Mouse (Mus musculus) Muller cell, postnatal 12 days (primary cell): ENCODE measurements at regions not wholly inside any gene's neighbourhood (a gene's known extent, or its start where the extent isn't known, plus 50 kb on each side); places are given as distances from the start of the nearest gene placed in this dataset.

Experiments used
- DNase-seq: peaks from one replicate; pipeline ENCODE4 v3.0.0-alpha.2; 2015; ENCODE audit errors: inconsistent ontology term

DNA sequence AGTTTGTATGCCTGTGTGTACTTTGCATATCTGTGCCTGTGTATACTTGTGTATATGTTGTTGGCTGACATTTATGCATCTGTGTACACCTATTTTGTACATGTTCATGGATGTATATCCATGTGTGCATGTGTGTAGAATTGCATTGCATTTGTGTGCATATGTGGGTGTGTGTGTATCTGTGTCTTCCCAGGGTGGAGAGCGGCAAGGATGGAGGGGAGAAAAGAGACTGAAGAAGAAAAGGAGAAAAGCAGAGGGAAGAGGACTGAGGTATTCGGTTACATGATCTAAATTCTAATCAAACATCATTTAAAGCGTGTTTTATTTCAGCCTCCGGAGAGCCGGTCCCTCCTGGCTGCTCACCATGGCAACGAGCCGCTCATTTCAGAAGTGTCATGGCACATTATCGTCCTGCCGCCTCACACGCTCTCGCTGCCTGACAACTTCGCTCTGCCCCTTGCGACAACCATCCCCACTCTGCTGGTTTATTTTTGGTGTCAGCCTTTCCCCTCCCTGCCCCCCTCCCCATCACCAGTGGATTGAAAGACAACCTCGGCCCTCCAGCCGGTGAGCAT, 58.6 kb downstream of the Mrm1 start:
- DNase-seq = no peak

DNA sequence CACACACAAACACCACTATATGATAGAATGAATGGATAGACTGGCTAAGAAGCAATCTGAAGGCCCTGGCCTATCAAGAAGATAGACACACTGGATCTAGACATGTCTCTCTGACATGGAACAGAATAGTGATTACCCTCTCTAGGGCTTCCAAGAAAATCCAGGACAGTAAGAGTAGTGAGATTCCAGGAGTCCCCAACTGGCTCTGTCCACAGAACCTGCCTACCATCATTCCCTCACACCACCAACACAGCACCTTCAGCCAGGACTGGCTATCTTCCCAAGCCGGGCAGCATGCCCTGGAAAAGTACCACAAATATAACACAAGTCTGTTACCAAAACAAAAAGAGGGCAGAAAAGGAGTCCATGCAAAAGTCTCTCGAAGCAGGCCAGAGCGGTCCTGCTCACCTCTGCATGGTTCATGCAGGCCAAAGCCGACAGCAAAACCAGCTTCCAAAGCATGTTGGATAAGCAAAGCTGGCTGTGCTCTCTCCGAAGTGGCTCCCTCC, 59.8 kb downstream of the Mrm1 start:
- no peak for DNase-seq

DNA sequence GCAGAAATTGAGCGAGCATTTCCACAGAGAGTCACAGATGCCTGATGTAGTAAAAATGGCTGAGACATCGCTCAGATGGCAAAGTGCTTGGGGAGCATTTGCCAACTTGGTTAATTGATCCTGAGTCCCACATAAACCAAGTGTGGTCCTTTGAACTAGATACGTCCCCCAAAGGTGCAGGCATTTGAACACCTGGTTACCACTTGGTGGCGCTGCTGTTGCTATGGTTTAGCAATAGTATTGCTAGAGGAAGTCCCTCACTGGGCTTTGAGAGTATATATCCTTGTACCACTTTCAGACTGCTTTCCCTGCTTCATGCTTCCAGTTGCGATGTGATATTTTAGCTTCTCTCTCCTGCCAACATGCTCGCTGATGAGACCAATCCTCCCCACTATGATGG, 67.3 kb downstream of the Mrm1 start:
- no peak for DNase-seq

DNA sequence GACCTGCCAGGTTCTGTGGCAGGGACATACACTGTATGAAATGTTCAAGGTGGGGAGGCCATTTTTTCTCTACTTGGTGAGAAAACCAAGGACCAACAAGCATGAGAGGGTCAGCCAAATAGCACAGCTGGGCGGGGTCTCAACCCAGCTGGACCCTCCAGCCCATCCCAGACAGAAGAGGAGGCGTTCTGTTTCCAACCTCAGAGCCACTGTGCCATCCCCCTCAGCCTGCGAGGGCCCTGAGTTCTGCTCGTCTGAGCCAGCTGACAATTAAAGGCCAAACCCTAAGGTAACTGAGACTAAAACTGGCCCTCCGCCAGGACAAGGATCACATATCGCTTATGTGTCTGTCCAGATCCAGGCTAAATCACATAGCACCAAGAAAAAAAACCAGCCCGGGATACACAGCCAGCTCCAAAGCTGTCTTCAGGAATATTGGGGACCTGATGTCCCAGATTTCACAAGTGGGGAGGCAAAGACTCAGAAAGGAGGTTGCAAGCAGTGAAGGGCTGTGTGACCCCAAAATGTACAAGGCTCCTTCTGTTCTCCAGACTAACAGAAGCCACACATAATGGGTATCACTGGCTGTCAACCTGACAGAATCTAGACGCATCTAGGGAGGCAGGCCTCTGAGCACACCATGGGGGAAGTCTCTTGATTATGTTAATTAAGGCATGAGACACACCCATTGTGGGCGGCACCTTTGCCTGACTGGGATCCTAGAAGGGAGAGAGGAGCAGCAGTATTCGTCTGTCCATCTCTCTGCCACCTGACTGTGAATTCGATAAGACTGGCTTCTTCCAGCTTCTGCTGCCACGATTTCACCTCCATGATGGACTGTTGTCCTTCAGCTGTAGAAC, 69.6 kb downstream of the Mrm1 start:
- no peak for DNase-seq

DNA sequence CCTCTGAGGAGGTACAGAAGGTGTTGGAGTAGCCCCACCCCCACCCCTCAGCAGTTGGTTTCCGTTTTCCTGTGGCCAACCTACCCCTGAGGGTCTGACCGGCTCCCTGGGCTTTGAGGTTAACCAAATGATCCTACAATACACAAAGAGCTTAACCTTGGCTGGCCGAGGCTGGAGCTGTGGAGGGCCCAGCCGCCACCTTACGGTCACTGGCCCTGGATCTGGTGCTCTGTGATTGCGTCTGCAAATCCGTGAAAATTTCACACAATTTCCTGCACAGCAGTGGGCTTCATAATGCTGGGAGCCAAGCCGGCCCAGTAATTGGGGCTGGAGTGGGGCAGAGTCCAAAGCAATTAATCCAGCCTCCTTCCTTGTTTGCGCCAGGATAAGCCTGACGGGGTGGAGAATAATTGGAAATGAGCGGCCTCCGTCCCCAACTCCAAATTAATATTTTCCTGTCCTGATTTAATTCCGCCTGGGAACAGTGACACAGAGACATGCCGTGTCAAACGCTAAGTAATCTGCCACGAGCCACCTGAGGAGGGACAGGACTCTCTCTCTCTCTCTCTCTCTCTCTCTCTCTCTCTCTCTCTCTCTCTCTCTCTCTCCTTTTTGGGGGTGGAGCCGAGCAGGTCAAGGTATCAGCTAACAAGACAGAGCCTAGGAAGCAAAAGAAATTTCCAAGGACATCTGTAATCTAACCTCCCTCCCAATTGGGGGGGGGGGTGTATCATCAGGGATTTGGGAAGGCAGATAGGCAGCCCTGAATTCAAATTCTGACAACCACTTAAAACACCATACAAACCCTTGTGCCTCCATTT, 80.3 kb downstream of the Mrm1 start:
- peak; percentile 40 for DNase-seq

DNA sequence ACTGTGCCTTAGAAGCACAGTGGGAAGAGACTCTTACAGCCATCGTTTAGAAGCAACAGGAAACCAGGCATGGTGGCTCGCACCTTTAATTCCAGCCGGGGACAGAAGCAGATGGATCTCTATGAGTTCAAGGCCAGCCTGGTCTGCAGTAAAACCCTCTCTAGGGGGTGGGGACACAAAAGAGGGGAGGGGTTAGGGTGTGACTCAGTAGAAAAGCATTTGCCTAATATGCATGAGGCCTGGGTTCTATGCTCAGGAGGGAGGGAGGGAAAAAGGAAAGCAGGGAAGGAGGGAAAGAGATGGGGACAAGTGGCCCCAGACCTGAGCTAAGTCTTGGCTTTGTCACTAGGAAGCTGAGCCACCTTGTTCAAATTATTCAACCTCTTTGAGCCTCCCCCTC, 81.2 kb downstream of the Mrm1 start:
- no peak for DNase-seq

DNA sequence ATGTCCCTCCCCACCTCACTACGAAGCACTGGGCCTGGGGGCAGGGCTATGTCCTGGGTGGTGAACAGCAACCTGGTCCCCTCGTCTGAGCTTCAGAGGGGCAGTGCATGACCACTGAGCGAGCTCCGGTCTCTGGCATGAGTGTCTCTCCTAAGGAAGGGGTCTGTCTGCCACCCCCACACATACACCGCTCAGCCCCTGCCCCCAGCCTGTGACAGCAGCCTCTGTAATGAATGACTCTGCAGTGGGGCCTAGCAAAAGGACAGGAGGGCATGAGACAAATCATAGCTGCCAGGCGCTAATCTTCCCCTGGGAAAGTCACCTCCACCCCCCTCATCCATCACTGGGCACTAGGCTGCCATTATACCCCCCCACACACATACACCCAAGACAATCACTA, 87.4 kb downstream of the Mrm1 start:
- no peak for DNase-seq

DNA sequence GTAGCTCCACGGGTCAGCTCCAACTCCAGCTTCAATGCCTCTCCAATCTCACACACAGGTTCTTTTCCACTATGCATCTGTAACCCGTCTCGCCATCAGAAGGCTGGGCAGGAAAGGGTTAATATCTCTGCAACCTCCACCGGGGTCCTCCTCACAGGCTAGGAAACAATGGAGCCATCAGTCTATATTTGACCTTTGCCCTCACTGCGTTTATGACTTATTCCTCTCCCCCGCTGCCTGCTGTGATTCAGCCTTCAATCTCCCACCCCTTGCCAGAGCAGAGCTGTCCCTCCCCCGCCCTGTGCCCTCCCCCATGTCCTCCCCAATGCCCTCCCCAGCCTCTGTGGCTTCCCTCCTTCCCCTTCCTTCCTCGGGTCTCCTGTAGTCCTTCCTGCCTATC, 89.1 kb downstream of the Mrm1 start:
- no peak for DNase-seq

DNA sequence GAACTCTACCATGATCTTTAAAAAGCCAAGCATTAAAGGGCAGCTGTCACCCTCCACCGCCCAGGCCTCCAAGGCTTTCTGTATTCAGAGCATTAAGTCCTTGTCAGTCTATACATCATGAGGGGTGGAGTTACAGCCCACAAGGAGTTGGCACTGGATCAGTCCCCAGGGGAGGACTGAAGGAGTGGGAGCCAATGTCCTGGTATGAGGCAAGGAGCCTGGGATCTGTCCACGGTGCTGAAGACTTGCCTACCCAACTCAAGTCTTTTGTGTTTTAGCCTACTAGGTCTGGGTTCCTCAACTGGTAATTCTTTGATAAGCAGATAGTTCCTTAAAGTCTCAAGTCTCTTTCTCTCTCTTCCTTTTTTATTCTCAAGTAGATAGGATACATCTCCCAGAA, 90.1 kb downstream of the Mrm1 start:
- DNase-seq = peak; percentile 16

DNA sequence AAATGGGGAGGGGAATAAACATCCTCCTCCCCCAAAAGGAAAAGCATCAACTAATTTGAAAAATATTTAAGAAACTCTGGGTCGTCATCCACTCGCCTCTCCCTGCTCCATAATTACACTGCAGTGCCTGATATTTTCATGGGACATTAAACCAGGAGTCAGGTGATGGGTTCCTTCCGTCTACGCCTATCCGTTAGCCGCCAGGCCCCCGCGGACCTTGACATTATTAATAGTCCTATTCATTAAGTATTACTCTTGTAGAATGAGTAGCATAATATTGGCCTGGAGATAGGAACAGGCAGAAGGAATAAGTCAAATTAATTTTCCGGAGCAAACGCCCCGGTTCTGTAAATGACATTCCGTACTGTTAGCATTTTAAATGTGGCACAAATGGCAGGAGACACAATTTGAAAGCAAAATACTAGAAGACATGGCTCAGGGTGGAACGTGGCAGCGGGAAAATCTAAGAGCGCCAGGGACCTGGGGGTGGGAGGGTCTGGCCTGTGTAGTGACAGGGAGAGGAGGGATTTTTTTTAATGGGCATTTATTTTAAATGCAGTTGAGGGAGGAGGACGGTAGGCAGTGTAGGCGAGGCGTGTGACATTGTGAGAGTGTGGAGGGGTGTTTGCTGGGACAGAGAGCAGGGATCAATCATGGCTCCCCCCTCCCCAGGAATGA, 93.2 kb downstream of the Mrm1 start:
- no peak for DNase-seq

DNA sequence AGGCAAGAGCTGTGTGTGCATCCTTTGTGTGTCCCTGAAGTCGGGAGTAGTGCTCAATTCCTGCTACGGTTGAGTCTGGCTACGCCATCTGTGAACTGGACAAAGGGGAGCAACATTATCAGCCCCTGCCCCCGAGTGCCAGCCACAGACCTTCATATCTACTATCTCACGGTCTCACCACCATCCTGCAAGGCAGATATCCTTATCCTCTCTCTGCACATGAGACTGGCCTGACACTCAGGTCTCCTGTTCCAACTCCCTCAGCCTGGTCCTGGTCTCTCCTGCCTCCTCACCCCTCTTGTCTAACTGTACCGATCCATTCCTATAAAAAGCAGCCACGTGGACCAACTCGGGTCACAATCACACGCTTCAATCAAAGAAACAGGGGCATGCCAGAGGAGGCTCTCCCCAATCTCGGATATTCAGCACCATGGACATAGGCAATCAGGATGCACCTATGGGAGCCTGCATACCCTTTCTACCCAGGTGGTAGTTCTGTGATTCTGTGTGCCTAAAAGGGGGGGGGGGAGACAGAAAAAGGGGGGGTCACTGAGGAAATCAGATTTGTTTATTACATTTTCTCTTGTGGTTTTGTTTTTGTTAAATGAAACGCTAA, 94.0 kb downstream of the Mrm1 start:
- no peak for DNase-seq

DNA sequence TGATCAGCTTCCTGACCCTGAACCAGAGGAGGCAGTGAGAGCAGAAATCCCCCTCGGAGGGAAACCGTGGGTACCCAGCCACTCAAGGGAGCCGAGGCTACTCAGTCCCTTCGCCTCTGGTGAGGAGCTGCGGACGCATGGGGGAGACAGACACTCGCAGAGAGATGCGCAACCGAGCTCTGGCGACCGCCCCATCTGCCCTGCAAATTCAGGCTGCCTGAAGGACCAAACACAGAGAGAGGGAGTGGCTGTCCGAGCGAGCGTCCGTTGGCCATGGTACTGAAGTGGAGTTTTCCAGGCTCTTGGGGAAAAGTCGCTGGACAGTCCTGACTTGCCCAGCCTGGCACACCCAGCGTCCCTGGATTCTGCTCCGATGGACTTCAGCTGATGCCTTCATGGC, 95.2 kb downstream of the Mrm1 start:
- DNase-seq = peak; percentile 58

DNA sequence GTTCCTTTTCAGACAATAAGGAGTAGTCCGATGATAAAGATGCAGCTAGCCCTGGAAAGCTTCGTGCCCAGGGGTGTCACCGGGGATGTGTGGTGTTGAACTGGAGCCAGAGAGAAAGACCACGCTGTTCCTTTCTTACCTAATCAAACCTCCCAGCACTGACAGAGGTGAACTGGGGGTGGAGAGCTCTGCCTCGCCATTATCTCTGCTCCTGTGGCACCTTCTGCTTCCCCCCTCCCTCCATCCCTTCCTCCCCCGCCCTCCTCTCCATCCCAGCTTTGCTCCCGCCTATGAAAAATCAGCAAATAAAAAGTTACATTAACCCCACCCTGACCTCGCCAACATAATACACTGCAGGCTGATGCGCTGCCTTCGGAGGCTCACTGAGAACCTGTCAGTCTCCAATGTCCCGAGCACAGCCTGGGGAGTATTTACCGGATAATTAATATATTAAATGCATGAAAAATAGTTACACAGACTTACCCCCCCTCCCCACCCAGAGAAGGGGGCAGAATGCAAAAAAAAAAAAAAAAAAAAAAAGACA, 96.6 kb downstream of the Mrm1 start:
- DNase-seq = no peak

DNA sequence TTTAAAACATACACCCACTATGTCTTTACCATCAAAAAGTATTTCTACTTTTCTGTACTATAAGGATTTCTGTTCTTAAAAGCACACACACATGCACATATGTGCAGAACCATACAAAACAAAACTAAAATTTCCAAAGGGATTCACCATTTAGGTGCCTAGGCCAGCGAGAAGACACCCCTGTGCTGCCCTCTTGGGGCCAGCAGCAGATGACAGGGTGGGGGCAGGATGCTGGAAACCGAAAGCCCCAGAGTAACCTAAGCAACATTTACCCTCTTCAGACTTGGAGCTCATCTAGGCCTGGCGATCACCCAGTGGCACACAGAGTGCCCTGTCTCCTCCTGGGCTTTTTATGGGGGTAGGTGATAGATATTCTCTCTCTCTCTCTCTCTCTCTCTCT, 97.3 kb downstream of the Mrm1 start:
- no peak for DNase-seq

DNA sequence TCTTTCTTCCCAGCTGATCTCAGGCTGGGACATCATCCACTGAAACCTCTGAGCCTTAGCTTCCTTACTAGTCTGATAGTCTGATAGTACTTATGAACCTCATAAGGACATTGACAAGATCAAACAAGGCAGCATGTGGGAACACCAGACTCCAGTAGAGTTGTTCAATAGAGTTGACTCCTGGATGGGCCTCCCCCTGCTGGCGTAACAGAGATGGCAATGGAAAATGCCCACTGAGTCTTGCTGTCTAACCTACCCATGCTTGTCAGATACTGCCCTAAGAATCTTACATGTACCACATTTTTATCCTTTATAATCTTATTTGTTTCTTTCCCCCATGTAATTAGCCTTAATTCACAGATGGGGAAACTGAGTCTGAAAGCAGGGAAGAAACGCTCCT, 98.2 kb downstream of the Mrm1 start:
- no peak for DNase-seq

DNA sequence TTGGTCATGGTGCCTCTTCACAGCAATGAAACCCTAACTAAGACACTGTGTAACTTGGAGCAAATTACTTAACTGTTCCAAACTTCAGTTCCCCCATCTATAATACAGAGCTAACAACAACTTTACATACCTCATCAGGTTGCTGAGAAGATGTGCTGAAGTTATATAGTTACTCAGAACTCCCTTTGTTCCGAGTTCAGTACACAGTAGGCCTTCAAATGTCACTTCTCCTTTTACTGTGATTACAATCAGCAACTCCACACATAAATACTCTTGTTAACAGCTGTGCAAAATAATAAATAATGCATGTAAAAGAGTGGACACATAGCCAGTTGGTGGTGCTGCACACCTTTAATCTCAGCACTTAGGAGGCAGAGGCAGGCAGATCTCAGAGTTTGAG, 99.5 kb downstream of the Mrm1 start:
- DNase-seq = no peak

DNA sequence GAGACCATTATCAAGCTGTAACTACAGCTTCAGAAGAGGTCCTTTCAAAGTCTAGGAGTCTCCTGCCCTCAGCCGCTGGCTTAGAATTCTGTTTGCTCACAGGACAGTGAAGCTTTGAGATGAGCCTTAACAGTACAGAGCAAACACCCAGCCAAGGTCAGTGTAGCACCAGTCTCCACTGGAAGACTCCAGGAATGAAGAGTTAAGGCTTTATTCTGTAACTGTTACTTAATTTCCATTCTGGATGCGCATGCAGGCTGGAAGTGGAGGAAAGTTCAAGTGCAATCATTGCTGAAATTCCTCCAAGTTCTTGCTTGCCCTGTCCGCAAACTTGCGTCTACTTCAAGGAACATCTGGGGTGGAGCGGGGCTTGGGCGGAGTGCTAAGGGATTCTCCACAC, 106.6 kb downstream of the Mrm1 start:
- DNase-seq = no peak

DNA sequence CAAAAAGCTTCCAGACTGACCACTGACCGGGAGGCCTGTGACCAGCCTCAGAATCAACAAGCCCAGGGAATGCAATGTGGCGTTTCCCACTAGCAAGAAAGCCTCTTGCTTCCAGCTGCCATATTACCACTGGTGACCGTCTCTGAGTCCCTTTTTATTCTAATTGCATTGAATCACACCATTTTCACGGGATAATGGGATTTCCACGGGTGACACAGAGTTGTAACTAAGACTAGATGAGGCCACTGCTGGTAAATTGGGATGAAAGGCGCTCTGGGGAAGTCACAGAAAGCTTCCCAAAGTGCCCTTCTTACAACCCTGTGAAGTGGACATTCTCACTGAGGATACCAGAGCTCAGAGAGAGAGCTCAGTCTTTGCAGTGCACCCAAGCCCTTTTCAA, 107.4 kb downstream of the Mrm1 start:
- DNase-seq = no peak

DNA sequence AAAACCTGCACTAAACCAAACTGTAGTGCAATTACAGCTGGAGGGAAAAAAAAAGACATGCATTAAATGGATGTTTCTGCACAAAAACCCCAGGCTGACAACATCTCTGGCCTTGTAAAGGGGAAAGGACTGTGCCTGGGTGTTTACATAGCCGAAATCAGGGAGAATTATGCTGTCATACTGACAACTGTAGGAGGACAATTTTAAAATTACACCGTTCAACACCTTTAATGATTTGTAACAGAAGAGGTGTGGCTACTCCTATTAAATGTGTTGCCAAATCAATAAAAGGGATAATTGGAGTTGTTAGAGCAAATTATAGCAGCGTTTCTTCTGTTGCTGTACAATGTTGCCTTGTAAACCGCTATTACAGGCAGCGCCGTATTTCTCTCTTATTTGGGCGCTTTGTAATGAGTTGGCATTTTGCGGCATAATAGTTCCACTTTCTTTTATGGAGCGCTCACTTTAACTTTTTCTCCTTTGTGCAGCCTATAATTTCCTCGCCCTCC, 111.0 kb downstream of the Mrm1 start:
- DNase-seq = no peak

DNA sequence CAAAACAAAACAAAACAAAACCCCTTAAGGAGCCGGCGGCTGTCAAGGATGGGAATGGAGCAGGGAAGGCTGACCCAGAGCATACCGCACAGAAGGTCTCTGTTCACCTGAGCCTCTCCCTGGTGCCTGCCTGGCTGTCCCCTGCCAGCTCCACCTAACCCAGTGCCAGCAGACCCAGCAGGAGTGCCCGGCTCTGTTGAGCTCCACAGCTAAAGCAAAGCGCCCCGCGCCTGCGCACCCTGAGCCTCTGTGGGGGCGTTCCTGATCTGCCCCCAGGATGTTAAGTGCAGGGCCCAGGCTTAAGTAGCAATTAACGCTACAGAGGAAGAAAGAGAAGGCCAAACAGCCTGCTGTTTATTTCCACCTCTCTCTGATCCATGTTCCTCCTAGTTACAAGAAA, 111.5 kb downstream of the Mrm1 start:
- DNase-seq = no peak

DNA sequence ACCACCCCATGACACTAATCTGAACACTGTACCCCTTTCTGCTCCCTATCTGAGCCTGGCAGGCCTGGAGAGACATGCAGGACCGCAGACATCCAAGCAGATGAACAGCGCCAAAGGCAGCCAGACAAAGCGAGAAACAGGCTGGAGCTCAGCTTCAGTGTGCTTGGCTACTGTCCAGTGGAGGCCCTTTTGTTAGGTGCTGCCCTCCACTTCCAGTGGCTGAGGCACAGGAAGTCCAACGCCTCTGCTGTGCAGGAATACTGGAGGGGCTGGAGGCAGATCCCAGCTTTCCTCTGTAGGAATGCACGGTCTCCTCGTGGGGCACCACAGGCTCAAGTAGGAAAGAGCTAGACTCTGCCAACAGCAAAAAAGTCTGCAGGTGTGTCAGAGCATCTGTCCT, 112.6 kb downstream of the Mrm1 start:
- DNase-seq = peak; percentile 33
